Mouse (Mus musculus): ENCODE data around the gene Spry2. TPM values are rescaled to one million over a fixed set of nuclear protein-coding genes. Genes with fewer than 3 reads are reported as not detected.

Spry2 gene
- total RNA-seq, 2 experiments from 2014 or later: 3.5 to 5.3 TPM

Other genes starting within 250 kb of the Spry2 start
- not detected in 2 replicates for gene Trim52, start 209.4 kb upstream of the Spry2 start, total RNA-seq (2015)
- gene Trim52, start 209.4 kb upstream of the Spry2 start, total RNA-seq (2017): not detected in 2 replicates

Data from megakaryocyte, adult 5-6 weeks (primary cell).